Mouse (Mus musculus) embryonic facial prominence, embryonic 11.5 days (tissue): ENCODE measurements around the gene Lin37. TPM values are rescaled to one million over a fixed set of nuclear protein-coding genes. Genes with fewer than 3 reads are reported as not detected.
A peak's percentile ranks its signal among the peaks of the same experiment; 100 is the strongest.

Source experiments
- ATAC-seq: fragments of 200-750 bp; cut with Nextera tagmentation; replicated peaks from 2 replicates; pipeline ENCODE4 v1.8.0; 2017; ENCODE audit warnings: low read depth; ENCODE audit not compliant: insufficient number of reproducible peaks, low FRiP score, low TSS enrichment
- DNase-seq: peaks from one replicate; pipeline ENCODE4 v3.0.0-alpha.2; 2015; ENCODE audit warnings: low spot score
- H3K27ac ChIP-seq: fragments of 300-500 bp; sonication (generic); replicated peaks from 2 replicates; pipeline ENCODE4 v1.5.1; 2014; ENCODE audit warnings: mild to moderate bottlenecking, low read depth, low read length, control low read depth
- H3K27me3 ChIP-seq: fragments of 300-500 bp; sonication (generic); 2 replicates; pipeline ENCODE4 v1.6.1; 2014; ENCODE audit warnings: mild to moderate bottlenecking, low read length, moderate library complexity, mixed read lengths; ENCODE audit not compliant: control insufficient read depth, insufficient read depth
- H3K36me3 ChIP-seq: fragments of 300-500 bp; sonication (generic); replicated peaks from 2 replicates; pipeline ENCODE4 v1.6.1; 2014; ENCODE audit warnings: low read depth, mild to moderate bottlenecking, low read length, moderate library complexity, mixed read lengths; ENCODE audit not compliant: control insufficient read depth, insufficient read depth
- H3K4me1 ChIP-seq: fragments of 300-500 bp; sonication (generic); 2 replicates; pipeline ENCODE4 v1.6.1; 2014; ENCODE audit warnings: low read length, mixed read lengths; ENCODE audit not compliant: control insufficient read depth, insufficient read depth
- H3K4me2 ChIP-seq: fragments of 300-500 bp; sonication (generic); 2 replicates; pipeline ENCODE4 v1.6.1; 2014; ENCODE audit warnings: low read depth, mild to moderate bottlenecking, control low read depth, low read length, moderate library complexity
- H3K4me3 ChIP-seq: fragments of 300-500 bp; sonication (generic); 2 replicates; pipeline ENCODE4 v1.5.1; 2014; ENCODE audit warnings: low read depth, low read length, control low read depth
- H3K9ac ChIP-seq: fragments of 300-500 bp; sonication (generic); replicated peaks from 2 replicates; pipeline ENCODE4 v1.6.1; 2014; ENCODE audit warnings: mild to moderate bottlenecking, control low read depth, low read length
- H3K9me3 ChIP-seq: fragments of 300-500 bp; sonication (generic); replicated peaks from 2 replicates; pipeline ENCODE4 v1.6.1; 2016; ENCODE audit warnings: mild to moderate bottlenecking, low read length, inconsistent platforms, mixed read lengths; ENCODE audit not compliant: control insufficient read depth
- whole genome bisulfite sequencing: fragments of 180-500 bp; shearing (Covaris S2); extraction: QIAGEN DNeasy Blood & Tissue Kit; methylation state at CpG from one replicate; pipeline ENCODE4 v1.1.7; 2014; 5-methylcytosine and 5-hydroxymethylcytosine counted together
- polyA plus RNA-seq: library from polyadenylated mRNA; unstranded; fragments of >200 nt; fragmentation: Nextera tagmentation; extraction: Ambion mirVana; gene quantifications from 2 replicates; pipeline ENCODE4 v1.2.1, GENCODE M21; 2014

The Lin37 gene
- polyA plus RNA-seq, 1 experiment from 2014 or later: 44.8 TPM

GRCm38 (mm10) chr7:30590927-30591604 is 31.4 kb upstream of the Lin37 start:
- H3K4me2 ChIP-seq: no peak overlapping the region
- no peak overlapping the region for H3K9ac ChIP-seq
- 85% methylated on average over 9 of the region's 9 CpGs for WGBS
- H3K4me1 ChIP-seq: no peaks in the 10 kb centered on the region; the same call in none of the 2 replicates
- no peaks in the 10 kb centered on the region for H3K27me3 ChIP-seq
- no peaks in the 10 kb centered on the region for H3K36me3 ChIP-seq
- no peaks in the 10 kb centered on the region for H3K9me3 ChIP-seq
- no peak for ATAC-seq
- DNase-seq: no peak
- no peak overlapping the region for H3K4me3 ChIP-seq
- H3K27ac ChIP-seq: no peak overlapping the region

GRCm38 (mm10) chr7:30589435-30590301 is 30.0 kb upstream of the Lin37 start:
- H3K27me3 ChIP-seq: no peaks in the 10 kb centered on the region
- 27% methylated on average over 40 of the region's 40 CpGs for WGBS
- peak overlapping the region; percentile 97 for H3K4me3 ChIP-seq
- peak overlapping the region; percentile 60; the same call in 1 of the 2 replicates for H3K27ac ChIP-seq
- DNase-seq: peak; percentile 92
- ATAC-seq: peak; percentile 55; the same call in 1 of the 2 replicates
- H3K9me3 ChIP-seq: no peaks in the 10 kb centered on the region
- no peaks in the 10 kb centered on the region; the same call in none of the 2 replicates for H3K4me1 ChIP-seq
- peaks cover 6% of the 10 kb centered on the region for H3K36me3 ChIP-seq
- peak overlapping the region; percentile 89 for H3K4me2 ChIP-seq
- H3K9ac ChIP-seq: peak overlapping the region; percentile 67

- no peaks in the 10 kb centered on the region for H3K9me3 ChIP-seq
- under 1% methylated on average over 61 of the region's 68 CpGs for WGBS
- peak within 1 kb of the TSS; percentile 89 for H3K4me2 ChIP-seq
- peaks cover 14% of the 10 kb centered on the region for H3K36me3 ChIP-seq
- H3K27ac ChIP-seq: peak within 1 kb of the TSS; percentile 84
- DNase-seq (peak; percentile 98), ATAC-seq (peak; percentile 96)
- peak within 1 kb of the TSS; percentile 99 for H3K9ac ChIP-seq
- H3K4me1 ChIP-seq: no peaks in the 10 kb centered on the region; the same call in none of the 2 replicates
- no peaks in the 10 kb centered on the region for H3K27me3 ChIP-seq
- H3K4me3 ChIP-seq: peak within 1 kb of the TSS; percentile 97
Observed at GRCm38 (mm10) chr7:30588676-30589434, 29.2 kb upstream of the Lin37 start, which contains the start of gene Kmt2b. Gene Kmt2b, minus strand, starts transcription at chr7:30588726.

GRCm38 (mm10) chr7:30587842-30588667 is 28.4 kb upstream of the Lin37 start:
- DNase-seq (peak; percentile 33), ATAC-seq (peak; percentile 14)
- Histone ChIP-seq H3K9me3 (no peaks in the 10 kb centered on the region), H3K4me1 (no peaks in the 10 kb centered on the region; the same call in none of the 2 replicates), H3K9ac (peak overlapping the region; percentile 99), H3K4me3 (peak overlapping the region; percentile 97), H3K27ac (peak overlapping the region; percentile 84), H3K36me3 (peaks cover 16% of the 10 kb centered on the region), H3K27me3 (no peaks in the 10 kb centered on the region), H3K4me2 (peak overlapping the region; percentile 89)
- under 1% methylated on average over 46 of the region's 67 CpGs for WGBS

GRCm38 (mm10) chr7:30586455-30587020 is 26.9 kb upstream of the Lin37 start:
- Histone ChIP-seq H3K4me1 (no peaks in the 10 kb centered on the region; the same call in none of the 2 replicates), H3K4me3 (no peak overlapping the region), H3K36me3 (peaks cover 23% of the 10 kb centered on the region), H3K27me3 (no peaks in the 10 kb centered on the region), H3K4me2 (no peak overlapping the region; the same call in 1 of the 2 replicates), H3K9me3 (no peaks in the 10 kb centered on the region), H3K9ac (no peak overlapping the region), H3K27ac (no peak overlapping the region)
- 91% methylated on average over 28 of the region's 28 CpGs for WGBS
- DNase-seq (no peak), ATAC-seq (no peak)

- Histone ChIP-seq H3K27ac (no peak overlapping the region), H3K4me3 (no peak overlapping the region), H3K9me3 (no peaks in the 10 kb centered on the region), H3K4me2 (no peak overlapping the region), H3K36me3 (peaks cover 24% of the 10 kb centered on the region), H3K9ac (no peak overlapping the region), H3K27me3 (no peaks in the 10 kb centered on the region), H3K4me1 (no peaks in the 10 kb centered on the region; the same call in none of the 2 replicates)
- DNase-seq (no peak), ATAC-seq (no peak)
- WGBS: 96% methylated on average over 7 of the region's 7 CpGs
Observed at GRCm38 (mm10) chr7:30585170-30585569, 25.5 kb upstream of the Lin37 start.

GRCm38 (mm10) chr7:30584339-30584738 is 24.7 kb upstream of the Lin37 start:
- DNase-seq: no peak
- ATAC-seq: no peak
- Histone ChIP-seq H3K4me3 (no peak overlapping the region), H3K27me3 (no peaks in the 10 kb centered on the region), H3K9ac (no peak overlapping the region), H3K36me3 (peaks cover 31% of the 10 kb centered on the region), H3K27ac (no peak overlapping the region), H3K4me2 (no peak overlapping the region), H3K9me3 (no peaks in the 10 kb centered on the region), H3K4me1 (no peaks in the 10 kb centered on the region; the same call in 1 of the 2 replicates)
- 94% methylated on average over 10 of the region's 10 CpGs for WGBS
